Mouse (Mus musculus): Measurements from ENCODE around the gene Olfr921. TPM values are rescaled to one million over a fixed set of nuclear protein-coding genes. Genes with fewer than 3 reads are reported as not detected.

Olfr921 gene
- polyA plus RNA-seq (2014; fragmentation: Nextera tagmentation; extraction: Ambion mirVana): not detected in 2 replicates

DNA sequence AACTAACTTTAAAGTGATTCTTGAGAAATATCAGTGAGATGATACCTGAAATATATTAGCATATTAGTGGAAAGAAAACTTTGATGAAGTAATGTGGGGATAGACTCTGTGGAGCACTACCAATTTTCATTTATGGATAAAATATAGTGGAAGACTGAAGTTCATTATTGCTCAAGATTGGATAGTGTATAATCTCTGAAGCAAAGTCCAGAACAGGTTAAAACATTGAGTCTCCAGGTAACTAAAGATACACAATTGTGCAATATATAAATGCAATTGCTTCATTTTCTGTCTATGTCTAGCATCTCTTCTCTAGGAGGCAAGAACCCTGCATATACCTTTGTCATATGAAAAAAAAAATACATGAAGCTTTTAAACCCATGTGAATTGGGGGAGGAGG, at the start of gene Olfr921:
Gene Olfr921, plus strand, starts transcription at position 301 of the 400 bp plus-strand sequence.
- H3K36me3 ChIP-seq (ENCODE audit: control insufficient read depth, insufficient read depth, low read length): no peaks in the 10 kb centered on the region
- no peaks in the 10 kb centered on the region for H3K4me1 ChIP-seq (ENCODE audit: control insufficient read depth, insufficient read depth, low read length)
- no peak within 1 kb of the TSS for H3K27ac ChIP-seq (ENCODE audit: low read length)
- no peaks in the 10 kb centered on the region for H3K9me3 ChIP-seq (ENCODE audit: control insufficient read depth, low read depth, low read length)
- H3K4me2 ChIP-seq (replicated peaks; ENCODE audit: low read depth, low read length): no peak within 1 kb of the TSS
- no peak within 1 kb of the TSS for H3K9ac ChIP-seq (replicated peaks; ENCODE audit: low read depth, low read length)
- no peak within 1 kb of the TSS for H3K4me3 ChIP-seq (ENCODE audit: low read depth, low read length)
- no peaks in the 10 kb centered on the region for H3K27me3 ChIP-seq (ENCODE audit: control insufficient read depth, insufficient read depth, low read length)
- ATAC-seq (ENCODE audit: insufficient number of reproducible peaks, insufficient read depth, low FRiP score, low read depth): no peak

DNA sequence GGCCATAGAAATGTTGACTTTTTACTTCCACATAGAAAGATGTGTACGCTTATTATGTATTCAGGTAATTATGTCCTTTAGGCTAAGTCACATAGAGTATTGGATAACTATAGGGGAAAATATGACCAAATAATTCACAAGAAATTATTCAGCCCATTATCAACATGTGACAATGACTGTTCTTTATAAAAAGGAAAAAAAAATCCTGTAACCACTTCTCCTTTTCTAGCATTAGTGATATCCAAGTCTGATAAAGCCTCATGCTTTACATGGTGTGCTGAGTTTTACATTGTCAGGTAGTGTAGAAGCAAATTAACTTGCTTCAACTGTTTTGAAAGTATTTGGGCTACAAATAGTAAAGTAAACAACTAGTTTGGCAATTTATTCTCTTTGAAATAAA, 48.8 kb upstream of the Olfr921 start:
- Histone ChIP-seq H3K4me2 (replicated peaks; ENCODE audit: low read depth, low read length) (no peak overlapping the region), H3K9me3 (ENCODE audit: control insufficient read depth, low read depth, low read length) (no peaks in the 10 kb centered on the region), H3K27ac (ENCODE audit: low read length) (no peak overlapping the region), H3K9ac (replicated peaks; ENCODE audit: low read depth, low read length) (no peak overlapping the region), H3K36me3 (ENCODE audit: control insufficient read depth, insufficient read depth, low read length) (peaks cover 25% of the 10 kb centered on the region), H3K4me1 (ENCODE audit: control insufficient read depth, insufficient read depth, low read length) (peaks cover 6% of the 10 kb centered on the region), H3K27me3 (ENCODE audit: control insufficient read depth, insufficient read depth, low read length) (no peaks in the 10 kb centered on the region), H3K4me3 (ENCODE audit: low read depth, low read length) (no peak overlapping the region)
- 96% methylated on average over 1 of the region's 1 CpGs for WGBS
- ATAC-seq (ENCODE audit: insufficient number of reproducible peaks, insufficient read depth, low FRiP score, low read depth): no peak

DNA sequence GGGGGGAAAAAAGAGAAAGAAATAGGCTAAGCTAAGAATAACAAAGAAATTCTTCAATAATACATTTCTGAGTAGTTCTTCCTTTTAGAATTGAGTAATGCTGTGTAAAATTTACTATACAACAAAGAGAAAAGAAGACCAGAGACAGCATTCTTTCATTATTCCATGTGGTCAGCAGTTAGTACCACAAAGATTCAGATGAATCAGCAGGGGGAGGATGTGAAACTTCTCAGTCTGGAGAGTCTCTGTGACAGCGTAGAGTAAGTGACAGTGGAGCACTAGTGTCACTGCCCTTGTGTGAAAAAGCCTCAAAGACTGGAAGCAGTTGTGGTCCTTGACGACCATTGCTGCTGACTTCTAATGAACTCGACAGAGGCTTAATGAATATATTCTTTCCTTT, 44.6 kb upstream of the Olfr921 start:
- Histone ChIP-seq H3K36me3 (ENCODE audit: control insufficient read depth, insufficient read depth, low read length) (peaks cover 22% of the 10 kb centered on the region), H3K9me3 (ENCODE audit: control insufficient read depth, low read depth, low read length) (no peaks in the 10 kb centered on the region), H3K4me1 (ENCODE audit: control insufficient read depth, insufficient read depth, low read length) (no peaks in the 10 kb centered on the region), H3K4me2 (replicated peaks; ENCODE audit: low read depth, low read length) (no peak overlapping the region), H3K9ac (replicated peaks; ENCODE audit: low read depth, low read length) (no peak overlapping the region), H3K27me3 (ENCODE audit: control insufficient read depth, insufficient read depth, low read length) (no peaks in the 10 kb centered on the region), H3K27ac (ENCODE audit: low read length) (no peak overlapping the region), H3K4me3 (ENCODE audit: low read depth, low read length) (no peak overlapping the region)
- no peak for ATAC-seq (ENCODE audit: insufficient number of reproducible peaks, insufficient read depth, low FRiP score, low read depth)
- 80% methylated on average over 3 of the region's 3 CpGs for WGBS

DNA sequence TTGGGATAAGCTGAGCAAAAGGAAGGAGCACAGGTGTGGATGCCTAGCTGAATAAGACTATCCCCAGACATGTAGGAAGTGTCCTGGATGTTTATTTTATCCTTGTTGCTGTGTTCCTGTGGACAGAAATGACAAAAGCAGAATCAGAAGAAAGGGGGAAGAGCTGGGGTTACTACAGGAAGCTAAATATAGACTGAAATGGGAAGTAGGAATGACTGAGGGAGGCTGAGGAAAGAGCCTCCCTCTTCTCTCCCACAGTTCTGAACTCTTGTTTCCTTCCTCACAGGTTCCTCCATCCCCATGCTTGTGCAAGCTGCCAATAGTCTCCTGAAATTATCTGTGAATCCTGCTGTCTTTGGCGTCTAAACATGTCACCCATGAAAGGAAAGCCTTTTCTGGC, 31.5 kb upstream of the Olfr921 start:
- Histone ChIP-seq H3K4me3 (ENCODE audit: low read depth, low read length) (no peak overlapping the region), H3K9me3 (ENCODE audit: control insufficient read depth, low read depth, low read length) (no peaks in the 10 kb centered on the region), H3K4me2 (replicated peaks; ENCODE audit: low read depth, low read length) (no peak overlapping the region), H3K27ac (ENCODE audit: low read length) (no peak overlapping the region), H3K36me3 (ENCODE audit: control insufficient read depth, insufficient read depth, low read length) (peaks cover 5% of the 10 kb centered on the region; the same call in 1 of the 2 replicates), H3K9ac (replicated peaks; ENCODE audit: low read depth, low read length) (no peak overlapping the region), H3K27me3 (ENCODE audit: control insufficient read depth, insufficient read depth, low read length) (no peaks in the 10 kb centered on the region), H3K4me1 (ENCODE audit: control insufficient read depth, insufficient read depth, low read length) (no peaks in the 10 kb centered on the region)
- WGBS: 85% methylated on average over 1 of the region's 1 CpGs
- ATAC-seq (ENCODE audit: insufficient number of reproducible peaks, insufficient read depth, low FRiP score, low read depth): no peak

DNA sequence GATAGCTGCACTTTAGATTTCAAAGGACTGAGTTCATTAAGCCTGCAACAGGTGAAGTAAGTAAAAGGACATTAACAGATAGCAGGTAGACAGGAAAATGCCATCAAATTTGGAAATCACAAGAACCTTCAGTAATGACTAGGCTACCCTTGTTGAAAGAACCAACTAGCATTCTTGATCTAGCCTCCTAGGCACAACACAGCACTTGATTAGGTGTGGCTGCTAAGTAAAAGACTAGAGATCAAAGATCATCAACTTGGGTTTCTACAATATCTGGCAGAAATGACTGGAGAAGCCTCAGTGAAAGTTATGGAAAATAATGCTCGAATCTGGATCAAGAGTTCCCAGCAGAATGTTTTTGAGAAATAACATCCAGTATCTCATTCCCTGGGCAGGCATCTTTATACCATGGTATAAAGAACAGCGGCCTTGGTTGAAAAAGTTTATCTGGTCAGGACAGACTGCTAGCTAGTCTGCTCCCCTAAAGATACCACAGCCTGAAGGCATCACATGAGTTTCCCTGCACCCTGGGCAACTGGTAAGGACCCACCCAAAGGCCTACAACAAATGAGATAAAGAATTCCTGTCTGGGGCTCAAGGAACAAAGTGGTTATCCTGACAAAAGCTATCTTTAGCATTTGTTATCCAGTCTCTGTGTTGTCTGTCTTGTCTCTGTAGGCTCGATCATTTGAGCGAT, 28.1 kb upstream of the Olfr921 start:
- Histone ChIP-seq H3K4me1 (ENCODE audit: control insufficient read depth, insufficient read depth, low read length) (no peaks in the 10 kb centered on the region), H3K27me3 (ENCODE audit: control insufficient read depth, insufficient read depth, low read length) (no peaks in the 10 kb centered on the region), H3K4me3 (ENCODE audit: low read depth, low read length) (no peak overlapping the region), H3K9me3 (ENCODE audit: control insufficient read depth, low read depth, low read length) (no peaks in the 10 kb centered on the region), H3K9ac (replicated peaks; ENCODE audit: low read depth, low read length) (no peak overlapping the region), H3K27ac (ENCODE audit: low read length) (no peak overlapping the region), H3K4me2 (replicated peaks; ENCODE audit: low read depth, low read length) (no peak overlapping the region), H3K36me3 (ENCODE audit: control insufficient read depth, insufficient read depth, low read length) (no peaks in the 10 kb centered on the region)
- 89% methylated on average over 4 of the region's 4 CpGs for whole genome bisulfite sequencing
- ATAC-seq (ENCODE audit: insufficient number of reproducible peaks, insufficient read depth, low FRiP score, low read depth): no peak

DNA sequence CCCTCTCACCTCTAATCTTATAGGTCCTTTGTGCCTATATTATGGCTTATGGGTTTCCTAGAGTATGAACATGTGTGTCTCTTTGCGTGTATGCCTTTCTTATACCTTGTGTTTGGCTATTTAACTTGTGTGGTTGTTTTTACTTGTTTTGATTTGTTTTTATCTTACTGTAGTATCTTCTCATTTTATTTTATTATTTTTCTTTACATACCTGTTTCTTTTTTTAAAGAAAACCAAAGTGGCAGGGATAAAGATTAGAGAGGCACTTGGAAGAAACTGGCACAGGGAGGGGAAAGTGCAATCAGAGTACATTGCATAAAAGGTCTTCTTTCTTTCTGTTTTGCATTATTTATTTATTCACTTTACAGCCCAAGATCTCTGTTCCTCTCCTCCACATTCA, 20.9 kb upstream of the Olfr921 start, which contains the start of gene Olfr920:
Gene Olfr920, plus strand, starts transcription at position 301 of the 400 bp plus-strand sequence.
- H3K4me2 ChIP-seq (replicated peaks; ENCODE audit: low read depth, low read length): no peak within 1 kb of the TSS
- no peak for ATAC-seq (ENCODE audit: insufficient number of reproducible peaks, insufficient read depth, low FRiP score, low read depth)
- no peak within 1 kb of the TSS for H3K9ac ChIP-seq (replicated peaks; ENCODE audit: low read depth, low read length)
- no peaks in the 10 kb centered on the region for H3K36me3 ChIP-seq (ENCODE audit: control insufficient read depth, insufficient read depth, low read length)
- no peaks in the 10 kb centered on the region for H3K4me1 ChIP-seq (ENCODE audit: control insufficient read depth, insufficient read depth, low read length)
- no peaks in the 10 kb centered on the region for H3K9me3 ChIP-seq (ENCODE audit: control insufficient read depth, low read depth, low read length)
- no peaks in the 10 kb centered on the region for H3K27me3 ChIP-seq (ENCODE audit: control insufficient read depth, insufficient read depth, low read length)
- H3K4me3 ChIP-seq (ENCODE audit: low read depth, low read length): no peak within 1 kb of the TSS
- H3K27ac ChIP-seq (ENCODE audit: low read length): no peak within 1 kb of the TSS
- 89% methylated on average over 1 of the region's 1 CpGs for WGBS

DNA sequence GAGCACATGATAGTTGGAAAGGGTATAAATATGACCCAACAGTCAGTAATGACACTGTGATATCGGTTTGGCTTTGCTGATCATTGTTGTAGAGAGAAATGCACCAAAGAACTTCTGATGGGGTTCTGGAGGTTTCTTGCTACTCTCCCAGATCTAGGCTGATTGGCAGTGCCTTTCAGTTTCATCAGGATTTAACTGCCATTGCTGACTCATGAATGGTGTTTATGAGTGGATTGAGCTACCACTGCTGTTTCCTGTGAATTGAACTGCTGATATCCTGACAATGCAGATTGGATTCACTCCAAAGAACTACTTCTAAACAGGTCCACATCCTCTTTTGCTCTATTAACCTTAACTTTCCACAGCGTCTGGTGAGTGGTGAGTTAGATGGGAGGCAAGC, 19.8 kb downstream of the Olfr921 start:
- H3K9ac ChIP-seq (replicated peaks; ENCODE audit: low read depth, low read length): no peak overlapping the region
- no peaks in the 10 kb centered on the region for H3K27me3 ChIP-seq (ENCODE audit: control insufficient read depth, insufficient read depth, low read length)
- H3K4me1 ChIP-seq (ENCODE audit: control insufficient read depth, insufficient read depth, low read length): no peaks in the 10 kb centered on the region
- H3K4me2 ChIP-seq (replicated peaks; ENCODE audit: low read depth, low read length): no peak overlapping the region
- H3K4me3 ChIP-seq (ENCODE audit: low read depth, low read length): no peak overlapping the region
- no peaks in the 10 kb centered on the region for H3K36me3 ChIP-seq (ENCODE audit: control insufficient read depth, insufficient read depth, low read length)
- WGBS: 93% methylated on average over 2 of the region's 2 CpGs
- no peak for ATAC-seq (ENCODE audit: insufficient number of reproducible peaks, insufficient read depth, low FRiP score, low read depth)
- no peak overlapping the region for H3K27ac ChIP-seq (ENCODE audit: low read length)
- no peaks in the 10 kb centered on the region for H3K9me3 ChIP-seq (ENCODE audit: control insufficient read depth, low read depth, low read length)

DNA sequence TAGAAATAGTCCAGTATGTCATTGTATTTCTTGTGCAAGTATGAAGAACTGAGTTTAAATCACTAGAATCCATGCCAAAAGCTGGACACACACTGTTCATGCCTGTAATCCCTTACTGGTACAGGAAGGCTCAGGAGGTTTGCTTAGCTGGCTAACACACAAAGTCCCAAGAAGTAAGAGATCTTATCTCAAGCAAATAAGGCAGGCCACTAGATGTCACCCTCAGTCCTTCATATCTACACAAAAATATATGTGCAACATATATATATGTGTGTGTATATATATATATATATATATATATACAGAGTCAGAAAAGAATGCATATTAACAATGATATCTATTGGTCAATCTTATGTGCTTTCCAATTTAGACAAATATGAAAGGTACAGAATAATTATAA, 32.8 kb downstream of the Olfr921 start:
- Histone ChIP-seq H3K4me3 (ENCODE audit: low read depth, low read length) (no peak overlapping the region), H3K4me1 (ENCODE audit: control insufficient read depth, insufficient read depth, low read length) (no peaks in the 10 kb centered on the region), H3K36me3 (ENCODE audit: control insufficient read depth, insufficient read depth, low read length) (no peaks in the 10 kb centered on the region), H3K9ac (replicated peaks; ENCODE audit: low read depth, low read length) (no peak overlapping the region), H3K9me3 (ENCODE audit: control insufficient read depth, low read depth, low read length) (no peaks in the 10 kb centered on the region), H3K27ac (ENCODE audit: low read length) (no peak overlapping the region), H3K4me2 (replicated peaks; ENCODE audit: low read depth, low read length) (no peak overlapping the region), H3K27me3 (ENCODE audit: control insufficient read depth, insufficient read depth, low read length) (no peaks in the 10 kb centered on the region)
- no peak for ATAC-seq (ENCODE audit: insufficient number of reproducible peaks, insufficient read depth, low FRiP score, low read depth)

DNA sequence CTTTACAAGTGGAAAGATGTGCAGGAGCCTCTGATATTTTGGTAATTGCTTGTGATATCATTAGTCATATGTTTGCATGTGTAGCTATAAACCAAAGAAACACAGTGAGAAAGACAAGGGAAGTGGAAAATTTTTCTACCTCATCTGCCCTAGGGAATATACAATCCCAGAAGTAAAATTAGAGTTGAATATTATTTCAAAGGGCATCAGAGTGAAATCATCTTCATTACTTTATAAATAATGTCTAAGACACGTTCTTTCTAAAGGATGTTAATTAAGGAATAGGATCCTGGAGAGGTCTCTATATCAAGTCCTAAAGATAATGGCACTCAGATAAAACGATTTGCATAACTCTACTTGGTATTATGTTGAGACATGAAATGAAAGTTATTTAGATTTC, 41.4 kb downstream of the Olfr921 start, which contains the start of gene Olfr922:
Gene Olfr922, plus strand, starts transcription at position 301 of the 400 bp plus-strand sequence.
- H3K4me3 ChIP-seq (ENCODE audit: low read depth, low read length): no peak within 1 kb of the TSS
- H3K4me2 ChIP-seq (replicated peaks; ENCODE audit: low read depth, low read length): no peak within 1 kb of the TSS
- H3K27ac ChIP-seq (ENCODE audit: low read length): no peak within 1 kb of the TSS
- no peaks in the 10 kb centered on the region for H3K27me3 ChIP-seq (ENCODE audit: control insufficient read depth, insufficient read depth, low read length)
- no peaks in the 10 kb centered on the region for H3K4me1 ChIP-seq (ENCODE audit: control insufficient read depth, insufficient read depth, low read length)
- H3K9ac ChIP-seq (replicated peaks; ENCODE audit: low read depth, low read length): no peak within 1 kb of the TSS
- 69% methylated on average over 2 of the region's 2 CpGs for WGBS
- ATAC-seq (ENCODE audit: insufficient number of reproducible peaks, insufficient read depth, low FRiP score, low read depth): no peak
- no peaks in the 10 kb centered on the region for H3K9me3 ChIP-seq (ENCODE audit: control insufficient read depth, low read depth, low read length)
- H3K36me3 ChIP-seq (ENCODE audit: control insufficient read depth, insufficient read depth, low read length): no peaks in the 10 kb centered on the region
